10 mouse cellular contexts compared by ENCODE assay signal in genomic region chr6:38131801-38132231, GRCm38 (mm10). TPM values are rescaled to one million over a fixed set of nuclear protein-coding genes. Genes with fewer than 3 reads are reported as not detected.
A peak's percentile ranks its signal among the peaks of the same experiment; 100 is the strongest.
DNase-seq lines count a peak whose midpoint lies in the region; ATAC-seq lines count a peak whose summit lies in the region.
"Had no signal": no experiment of that assay in that cellular context is flagged by ENCODE, and none has a peak within 500 bp of the region (broad histone marks: within the 10 kb centered on the region; RNA-seq: fewer than 3 reads in every experiment).

No protein-coding gene starts in this region.

- no peaks in the 10 kb centered on the region; the same call in 1 of the 2 replicates for H3K9me3 ChIP-seq in embryonic facial prominence, embryonic 13.5 days
- no peaks in the 10 kb centered on the region for H3K9me3 ChIP-seq in embryonic facial prominence, embryonic 10.5 days
- H3K9me3 ChIP-seq in embryonic facial prominence, embryonic 14.5 days (ENCODE audit: control insufficient read depth, low read length), result no peaks in the 10 kb centered on the region
- no peaks in the 10 kb centered on the region for H3K9me3 ChIP-seq in midbrain, embryonic 14.5 days (ENCODE audit: control insufficient read depth, low read length)

- peaks cover 81% of the 10 kb centered on the region for H3K36me3 ChIP-seq in embryonic facial prominence, embryonic 13.5 days
- peaks cover 82% of the 10 kb centered on the region for H3K36me3 ChIP-seq in embryonic facial prominence, embryonic 10.5 days (replicated peaks)
- peaks cover 46% of the 10 kb centered on the region for H3K36me3 ChIP-seq in embryonic facial prominence, embryonic 14.5 days (ENCODE audit: control insufficient read depth, insufficient read depth, low read length)
- H3K36me3 ChIP-seq in midbrain, embryonic 14.5 days (ENCODE audit: control insufficient read depth, insufficient read depth, low read length), result peaks cover 72% of the 10 kb centered on the region

- no peak overlapping the region for H3K4me2 ChIP-seq in embryonic facial prominence, embryonic 13.5 days
- H3K4me2 ChIP-seq in embryonic facial prominence, embryonic 14.5 days (ENCODE audit: low read depth, low read length), result no peak overlapping the region
- H3K4me2 ChIP-seq in midbrain, embryonic 14.5 days (ENCODE audit: low read length), result no peak overlapping the region

- H3K4me3 ChIP-seq in embryonic facial prominence, embryonic 13.5 days, result no peak overlapping the region
- H3K4me3 ChIP-seq in embryonic facial prominence, embryonic 10.5 days, result no peak overlapping the region
- H3K4me3 ChIP-seq in embryonic facial prominence, embryonic 14.5 days (ENCODE audit: low read depth, low read length), result no peak overlapping the region
- H3K4me3 ChIP-seq in midbrain, embryonic 14.5 days (replicated peaks; ENCODE audit: low read depth, low read length), result no peak overlapping the region

- 79% methylated on average over 4 of the region's 4 CpGs for WGBS in embryonic facial prominence, embryonic 13.5 days
- WGBS in embryonic facial prominence, embryonic 10.5 days, result 91% methylated on average over 4 of the region's 4 CpGs
- 62% methylated on average over 4 of the region's 4 CpGs for WGBS in embryonic facial prominence, embryonic 14.5 days
- 91% methylated on average over 4 of the region's 4 CpGs for WGBS in midbrain, embryonic 14.5 days

- H3K27ac ChIP-seq in embryonic facial prominence, embryonic 13.5 days, result peak overlapping the region; percentile 66
- no peak overlapping the region for H3K27ac ChIP-seq in embryonic facial prominence, embryonic 10.5 days (replicated peaks)
- 0 out of 2 replicates have a peak overlapping the region, but pooled peaks have one; percentile 31 for H3K27ac ChIP-seq in embryonic facial prominence, embryonic 14.5 days (replicated peaks; ENCODE audit: low read depth, low read length)
- no peak overlapping the region for H3K27ac ChIP-seq in midbrain, embryonic 14.5 days (replicated peaks; ENCODE audit: low read depth, low read length)

- no peak for ATAC-seq in embryonic facial prominence, embryonic 13.5 days (ENCODE audit: insufficient number of reproducible peaks, insufficient read depth, low FRiP score, low TSS enrichment, low read depth)
- ATAC-seq in embryonic facial prominence, embryonic 14.5 days (ENCODE audit: low read depth), result no peak
- ATAC-seq in midbrain, embryonic 14.5 days (ENCODE audit: low FRiP score, low TSS enrichment), result no peak

- peaks cover 6% of the 10 kb centered on the region for H3K4me1 ChIP-seq in embryonic facial prominence, embryonic 13.5 days
- H3K4me1 ChIP-seq in embryonic facial prominence, embryonic 10.5 days, result no peaks in the 10 kb centered on the region
- H3K4me1 ChIP-seq in embryonic facial prominence, embryonic 14.5 days (ENCODE audit: control insufficient read depth, insufficient read depth, low read length), result no peaks in the 10 kb centered on the region
- H3K4me1 ChIP-seq in midbrain, embryonic 14.5 days (ENCODE audit: control insufficient read depth, insufficient read depth, low read length), result no peaks in the 10 kb centered on the region

- DNase-seq in embryonic facial prominence, embryonic 10.5 days (ENCODE audit: low spot score), result no peak
- DNase-seq in 3T3-L1 (ENCODE audit: low read depth, low spot score), result peak; percentile 95
- peak; percentile 29 for DNase-seq in embryonic facial prominence, embryonic 14.5 days (ENCODE audit: low spot score)
- peak; percentile 82 for DNase-seq in heart, postnatal 4 days
- peak; percentile 66 to 81 for DNase-seq in urinary bladder, postnatal 4 days (ENCODE audit: low spot score in 2 of 2)
- no peak for DNase-seq in midbrain, embryonic 14.5 days
- DNase-seq in spleen, postnatal 4 days (ENCODE audit: low spot score in 2 of 2), result no peak

- H3K27me3 ChIP-seq in embryonic facial prominence, embryonic 13.5 days, result no peaks in the 10 kb centered on the region
- H3K27me3 ChIP-seq in embryonic facial prominence, embryonic 10.5 days (replicated peaks; ENCODE audit: low read depth, poor library complexity, severe bottlenecking), result no peaks in the 10 kb centered on the region
- no peaks in the 10 kb centered on the region for H3K27me3 ChIP-seq in embryonic facial prominence, embryonic 14.5 days (replicated peaks; ENCODE audit: control insufficient read depth, insufficient read depth, low read length)
- no peaks in the 10 kb centered on the region for H3K27me3 ChIP-seq in midbrain, embryonic 14.5 days (ENCODE audit: control insufficient read depth, insufficient read depth, low read length)

- H3K9ac ChIP-seq in embryonic facial prominence, embryonic 13.5 days, result no peak overlapping the region
- H3K9ac ChIP-seq in embryonic facial prominence, embryonic 14.5 days (ENCODE audit: low read depth, low read length), result no peak overlapping the region
- H3K9ac ChIP-seq in midbrain, embryonic 14.5 days (replicated peaks; ENCODE audit: low read length), result no peak overlapping the region

RNA-seq across cellular contexts. Expression of gene Atp6v0a4, which starts 7.4 kb away (rescaled TPM):
- 1.1 and 1.3 TPM in 2 replicates for polyA plus RNA-seq in embryonic facial prominence, embryonic 13.5 days (2015; fragmentation: Nextera tagmentation; extraction: Ambion mirVana)
- 0.05 TPM in 2 replicates for polyA plus RNA-seq in embryonic facial prominence, embryonic 10.5 days (2016; fragmentation: Nextera tagmentation; extraction: Ambion mirVana)
- 0.97 and 3.1 TPM in 2 replicates for polyA plus RNA-seq in embryonic facial prominence, embryonic 14.5 days (2014; fragmentation: Nextera tagmentation; extraction: Ambion mirVana)
- 1 to 10 TPM; 2.1 to 2.9 TPM for total RNA-seq in heart, postnatal 4 days (2021)
- 0.32 TPM in 1 of 2 replicates, not detected in the other for polyA plus RNA-seq in midbrain, embryonic 14.5 days (2014; fragmentation: Nextera tagmentation; extraction: Ambion mirVana)
- polyA plus RNA-seq: neural tube, embryonic 11.5 days had no signal

RNA-seq across cellular contexts. Expression of gene Tmem213, which starts 22.8 kb away (rescaled TPM):
- 2.1 and 3.8 TPM in 2 replicates for polyA plus RNA-seq in embryonic facial prominence, embryonic 13.5 days (2015; fragmentation: Nextera tagmentation; extraction: Ambion mirVana)
- polyA plus RNA-seq in embryonic facial prominence, embryonic 10.5 days (2016; fragmentation: Nextera tagmentation; extraction: Ambion mirVana), result 0.25 and 0.52 TPM in 2 replicates
- polyA plus RNA-seq in embryonic facial prominence, embryonic 14.5 days (2014; fragmentation: Nextera tagmentation; extraction: Ambion mirVana), result 2.7 and 3.2 TPM in 2 replicates
- not detected for total RNA-seq in heart, postnatal 4 days (2021)
- not detected in 2 replicates for polyA plus RNA-seq in midbrain, embryonic 14.5 days (2014; fragmentation: Nextera tagmentation; extraction: Ambion mirVana)
- polyA plus RNA-seq: large intestine, adult 2 months; neural tube, embryonic 11.5 days had no signal

Comparison
In these comparisons a context has a peak if more than half of its experiments do, and no peak if none do; other contexts are left out.
1. H3K27ac ChIP-seq: peak in embryonic facial prominence, embryonic 13.5 days (single experiment) and embryonic facial prominence, embryonic 14.5 days (single experiment); none in embryonic facial prominence, embryonic 10.5 days (single experiment) and midbrain, embryonic 14.5 days (single experiment).
2. DNase-seq: peak in 3T3-L1 (single experiment), embryonic facial prominence, embryonic 14.5 days (single experiment), heart, postnatal 4 days (single experiment) and urinary bladder, postnatal 4 days (2 of 2); none in embryonic facial prominence, embryonic 10.5 days (single experiment), midbrain, embryonic 14.5 days (single experiment) and spleen, postnatal 4 days (0 of 2).